Mouse (Mus musculus): ENCODE results near the gene B3glct.

The B3glct gene

GRCm38 (mm10) chr5:149740703-149741102 lies 62.7 kb downstream of the B3glct start:
- in situ Hi-C loops (cut with MboI, MseI), result no loop called here

- in situ Hi-C loops (cut with MboI, MseI), result no loop called here
These were observed 64.3 kb downstream of the B3glct start for GRCm38 (mm10) chr5:149742286-149742685.

- in situ Hi-C loops (cut with MboI, MseI), result no loop called here
These were observed 67.0 kb downstream of the B3glct start for GRCm38 (mm10) chr5:149745079-149745478.

GRCm38 (mm10) chr5:149748640-149749580 lies 70.9 kb downstream of the B3glct start:
- in situ Hi-C loops (cut with MboI, MseI), result no loop called here

- in situ Hi-C loops (cut with MboI, MseI), result no loop called here
These were observed 73.8 kb downstream of the B3glct start for GRCm38 (mm10) chr5:149751861-149752260.

- in situ Hi-C loops (cut with MboI, MseI), result no loop called here
These were observed 75.0 kb downstream of the B3glct start for GRCm38 (mm10) chr5:149753073-149753472.

- in situ Hi-C loops (cut with MboI, MseI), result no loop called here
These were observed 89.1 kb downstream of the B3glct start for GRCm38 (mm10) chr5:149767116-149767515.

- in situ Hi-C loops (cut with MboI, MseI), result no loop called here
These were observed 89.7 kb downstream of the B3glct start for GRCm38 (mm10) chr5:149767651-149768301.

GRCm38 (mm10) chr5:149769666-149770065 lies 91.6 kb downstream of the B3glct start:
- in situ Hi-C loops (cut with MboI, MseI), result no loop called here

- in situ Hi-C loops (cut with MboI, MseI), result no loop called here
These were observed 98.0 kb downstream of the B3glct start for GRCm38 (mm10) chr5:149776038-149776437.

GRCm38 (mm10) chr5:149779740-149780139 lies 101.7 kb downstream of the B3glct start:
- in situ Hi-C loops (cut with MboI, MseI), result no loop called here

GRCm38 (mm10) chr5:149780411-149780810 lies 102.4 kb downstream of the B3glct start:
- in situ Hi-C loops (cut with MboI, MseI), result no loop called here

- in situ Hi-C loops (cut with MboI, MseI), result no loop called here
These were observed 112.1 kb downstream of the B3glct start for GRCm38 (mm10) chr5:149790087-149790486.

GRCm38 (mm10) chr5:149810071-149810470 lies 132.0 kb downstream of the B3glct start:
- in situ Hi-C loops (cut with MboI, MseI), result no loop called here

GRCm38 (mm10) chr5:149811835-149812234 lies 133.8 kb downstream of the B3glct start:
- in situ Hi-C loops (cut with MboI, MseI), result no loop called here
